Mouse (Mus musculus): ENCODE data around the gene Tnip2. TPM values are rescaled to one million over a fixed set of nuclear protein-coding genes. Genes with fewer than 3 reads are reported as not detected.

The Tnip2 gene
- total RNA-seq (2012; rRNA removed) = 21.9 and 23.4 TPM in 2 replicates
- 16.0 and 17.7 TPM in 2 replicates for total RNA-seq (2014; rRNA removed)
- polyA plus RNA-seq (2012; ENCODE audit: insufficient read length, low read depth) = 26.8 and 30.6 TPM in 2 replicates

GRCm38 (mm10) chr5:34513466-34514217 is at the start of gene Tnip2:
Tnip2 (minus strand) TSS chr5:34513991.
- no peaks in the 10 kb centered on the region for H3K27me3 ChIP-seq (replicated peaks)
- peak; percentile 94 for DNase-seq (ENCODE audit: extremely low read depth)
- peak within 1 kb of the TSS; percentile 89 for H3K4me2 ChIP-seq (ENCODE audit: insufficient read depth, low read depth, poor library complexity, severe bottlenecking)
- H3K9ac ChIP-seq (ENCODE audit: insufficient read depth, low read depth) = peak within 1 kb of the TSS; percentile 63
- H3K4me1 ChIP-seq (ENCODE audit: control insufficient read depth in 1 of 2, insufficient read depth in 2 of 2) = peaks cover 5 to 33% of the 10 kb centered on the region in 2 experiments; a peak in 3 of 4 replicates
- peaks cover 2% of the 10 kb centered on the region for H3K9me3 ChIP-seq (replicated peaks; ENCODE audit: low read length)
- TF ChIP-seq RCOR1 (conservative IDR thresholded peaks at IDR 0.05; ENCODE audit: low read depth, low read length) (no peak), RAD21 (IDR thresholded peaks at IDR 0.05; ENCODE audit: low read depth, low read length) (no peak), POLR2AphosphoS2 (IDR thresholded peaks at IDR 0.05; ENCODE audit: low read depth, low read length) (0 out of 2 replicates have a peak, but pooled peaks have one; percentile 77), BHLHE40 (IDR thresholded peaks at IDR 0.05; ENCODE audit: low read depth, low read length) (peak; percentile 46), HCFC1 (IDR thresholded peaks at IDR 0.05; ENCODE audit: low read depth, low read length) (peak; percentile 12; the same call in 1 of the 2 replicates), E2F4 (IDR thresholded peaks at IDR 0.05; ENCODE audit: insufficient replicate concordance, low read depth, low read length) (no peak), NELFE (IDR thresholded peaks at IDR 0.05; ENCODE audit: low read depth, low read length) (peak; percentile 80; the same call in 1 of the 2 replicates), ETS1 (conservative IDR thresholded peaks at IDR 0.05; ENCODE audit: low read depth, low read length) (0 out of 2 replicates have a peak, but pooled peaks have one; percentile 2), MXI1 (IDR thresholded peaks at IDR 0.05; ENCODE audit: low read depth, low read length) (peak; percentile 82; the same call in 1 of the 2 replicates), CTCF (conservative IDR thresholded peaks at IDR 0.05 in 1 of 2, IDR thresholded peaks at IDR 0.05 in 1 of 2; ENCODE audit: low read depth in 2 of 2, low read length in 2 of 2) (no peak), ZMIZ1 (IDR thresholded peaks at IDR 0.05; ENCODE audit: low read depth, low read length) (no peak), MAX (IDR thresholded peaks at IDR 0.05; ENCODE audit: low read length) (no peak; the same call in 1 of the 2 replicates), USF2 (conservative IDR thresholded peaks at IDR 0.05; ENCODE audit: low read depth, low read length) (no peak), ZKSCAN1 (IDR thresholded peaks at IDR 0.05; ENCODE audit: borderline replicate concordance, low read depth, low read length) (no peak), IRF4 (IDR thresholded peaks at IDR 0.05; ENCODE audit: low read depth, low read length) (peak; percentile 5; the same call in 1 of the 2 replicates), ZC3H11A (IDR thresholded peaks at IDR 0.05; ENCODE audit: low read depth, low read length) (no peak), MYC (IDR thresholded peaks at IDR 0.05; ENCODE audit: low read depth, low read length) (0 out of 2 replicates have a peak, but pooled peaks have one; percentile 20), JUN (IDR thresholded peaks at IDR 0.05; ENCODE audit: insufficient read depth, low read depth, low read length) (no peak), POLR2A (IDR thresholded peaks at IDR 0.05; ENCODE audit: low read depth, low read length) (peak; percentile 78; the same call in 1 of the 2 replicates), ZNF384 (IDR thresholded peaks at IDR 0.05; ENCODE audit: low read depth, low read length) (no peak), MAFK (IDR thresholded peaks at IDR 0.05; ENCODE audit: insufficient replicate concordance, low read length) (no peak), NRF1 (IDR thresholded peaks at IDR 0.05; ENCODE audit: low read depth, low read length) (no peak; the same call in 1 of the 2 replicates), USF1 (IDR thresholded peaks at IDR 0.05; ENCODE audit: low read depth, low read length) (no peak), MAZ (IDR thresholded peaks at IDR 0.05; ENCODE audit: low read depth, low read length) (no peak), EP300 (IDR thresholded peaks at IDR 0.05; ENCODE audit: low read length) (no peak), KAT2A (IDR thresholded peaks at IDR 0.05; ENCODE audit: insufficient replicate concordance, low read length) (no peak), GABPA (IDR thresholded peaks at IDR 0.05; ENCODE audit: insufficient replicate concordance, low read depth, low read length) (no peak), CHD2 (IDR thresholded peaks at IDR 0.05; ENCODE audit: low read length) (no peak), TCF12 (IDR thresholded peaks at IDR 0.05; ENCODE audit: low read depth, low read length) (peak; percentile 54; the same call in 1 of the 2 replicates), TBP (conservative IDR thresholded peaks at IDR 0.05; ENCODE audit: low read depth, low read length) (0 out of 2 replicates have a peak, but pooled peaks have one; percentile 29), CHD1 (IDR thresholded peaks at IDR 0.05; ENCODE audit: low read depth, low read length) (no peak), MEF2A (IDR thresholded peaks at IDR 0.05; ENCODE audit: borderline replicate concordance, low read depth, low read length) (no peak), SIN3A (IDR thresholded peaks at IDR 0.05; ENCODE audit: low read length) (peak; percentile 93), UBTF (IDR thresholded peaks at IDR 0.05; ENCODE audit: low read depth, low read length) (0 out of 2 replicates have a peak, but pooled peaks have one; percentile 34), JUND (conservative IDR thresholded peaks at IDR 0.05; ENCODE audit: low read depth, low read length) (no peak), PAX5 (IDR thresholded peaks at IDR 0.05; ENCODE audit: low read length) (no peak), ELF1 (IDR thresholded peaks at IDR 0.05; ENCODE audit: low read depth, low read length) (no peak), SMC3 (IDR thresholded peaks at IDR 0.05; ENCODE audit: low read depth, low read length) (no peak)
- peaks cover 0 to 8% of the 10 kb centered on the region in 2 experiments for H3K36me3 ChIP-seq (replicated peaks in 1 of 2; ENCODE audit: control insufficient read depth in 1 of 2, insufficient read depth in 1 of 2, low read length in 1 of 2)
- dilution Hi-C loops (cut with MboI; ENCODE audit: extremely low pct_ligation_motif_present, extremely low pct_unique_long_range_greater_than_20kb, low sequenced_read_pairs) (no loop called here), in situ Hi-C loops (cut with MboI; ENCODE audit: low pct_ligation_motif_present, low pct_unique_long_range_greater_than_20kb, low sequenced_read_pairs) (no loop called here)
- H3K79me2 ChIP-seq (replicated peaks; ENCODE audit: control insufficient read depth, extremely low read depth, insufficient read depth, poor library complexity, severe bottlenecking) = peaks cover 8% of the 10 kb centered on the region
- 0 out of 2 replicates have a peak within 1 kb of the TSS, but pooled peaks have one; percentile 12 for H3K27ac ChIP-seq (ENCODE audit: insufficient read depth, low read depth)
- H3K4me3 ChIP-seq (replicated peaks in 1 of 3; ENCODE audit: low read depth in 2 of 3, low read length in 2 of 3, poor library complexity in 1 of 3) = peak within 1 kb of the TSS; percentile 81 to 97 (median 88)

All from CH12.LX (cell line).